Mouse (Mus musculus) intestine, embryonic 14.5 days (tissue): Measurements from ENCODE around the gene Upk3bl. TPM values are rescaled to one million over a fixed set of nuclear protein-coding genes. Genes with fewer than 3 reads are reported as not detected.

Experiments used
- ATAC-seq: fragments of 200-750 bp; cut with Nextera tagmentation; replicated peaks from 2 replicates; pipeline ENCODE4 v1.8.0; 2017; ENCODE audit warnings: low read depth, moderate number of reproducible peaks, moderate TSS enrichment, moderate library complexity; ENCODE audit not compliant: low FRiP score, low TSS enrichment
- DNase-seq: peaks from one replicate; pipeline ENCODE4 v3.0.0-alpha.2; 2018; ENCODE audit warnings: low spot score
- H3K27ac ChIP-seq: fragments of 300-500 bp; sonication (generic); 2 replicates; pipeline ENCODE4 v1.5.1; 2014; ENCODE audit warnings: low read depth, mild to moderate bottlenecking, control low read depth
- H3K27me3 ChIP-seq: fragments of 300-500 bp; sonication (generic); replicated peaks from 2 replicates; pipeline ENCODE4 v1.6.1; 2014; ENCODE audit warnings: low read length, control low read depth; ENCODE audit not compliant: control insufficient read depth, insufficient read depth
- H3K36me3 ChIP-seq: fragments of 300-500 bp; sonication (generic); 2 replicates; pipeline ENCODE4 v1.6.1; 2014; ENCODE audit warnings: low read length, control low read depth; ENCODE audit not compliant: control insufficient read depth, insufficient read depth
- H3K4me1 ChIP-seq: fragments of 300-500 bp; sonication (generic); replicated peaks from 2 replicates; pipeline ENCODE4 v1.6.1; 2014; ENCODE audit warnings: low read length, control low read depth, mixed read lengths; ENCODE audit not compliant: control insufficient read depth, insufficient read depth
- H3K4me2 ChIP-seq: fragments of 300-500 bp; sonication (generic); 2 replicates; pipeline ENCODE4 v1.6.1; 2014; ENCODE audit warnings: low read length
- H3K4me3 ChIP-seq: fragments of 300-500 bp; sonication (generic); 2 replicates; pipeline ENCODE4 v1.5.1; 2014; ENCODE audit warnings: low read depth, low read length, control low read depth, mixed read lengths
- H3K9ac ChIP-seq: fragments of 300-500 bp; sonication (generic); 2 replicates; pipeline ENCODE4 v1.6.1; 2014; ENCODE audit warnings: mild to moderate bottlenecking, low read length
- H3K9me3 ChIP-seq: fragments of 300-500 bp; sonication (generic); 2 replicates; pipeline ENCODE4 v1.6.1; 2016; ENCODE audit warnings: low read length, control low read depth; ENCODE audit not compliant: control insufficient read depth
- WGBS: fragments of 180-500 bp; shearing (Covaris S2); extraction: QIAGEN DNeasy Blood & Tissue Kit; methylation state at CpG from one replicate; pipeline ENCODE4 v1.1.7; 2014; 5-methylcytosine and 5-hydroxymethylcytosine counted together
- polyA plus RNA-seq: library from polyadenylated mRNA; unstranded; fragments of >200 nt; fragmentation: Nextera tagmentation; extraction: Ambion mirVana; gene quantifications from 2 replicates; pipeline ENCODE4 v1.2.1, GENCODE M21; 2014

Upk3bl gene
- polyA plus RNA-seq, 1 experiment from 2014 or later: 0.41 TPM

- ATAC-seq: 0 out of 2 replicates have a peak, but pooled peaks have one; percentile 29
- H3K9ac ChIP-seq: no peak overlapping the region
- no peak for DNase-seq
- H3K36me3 ChIP-seq: peaks cover 26% of the 10 kb centered on the region; the same call in 1 of the 2 replicates
- 21% methylated on average over 1 of the region's 1 CpGs for WGBS
- no peak overlapping the region for H3K4me2 ChIP-seq
- H3K9me3 ChIP-seq: no peaks in the 10 kb centered on the region
- no peaks in the 10 kb centered on the region for H3K27me3 ChIP-seq
- no peak overlapping the region for H3K27ac ChIP-seq
- no peak overlapping the region for H3K4me3 ChIP-seq
- no peaks in the 10 kb centered on the region for H3K4me1 ChIP-seq
These were observed 34.4 kb upstream of the Upk3bl start for GRCm38 (mm10) chr5:136019907-136020306.

- DNase-seq: no peak
- H3K27ac ChIP-seq: no peak overlapping the region
- 88% methylated on average over 3 of the region's 3 CpGs for WGBS
These were observed 28.6 kb upstream of the Upk3bl start for GRCm38 (mm10) chr5:136025712-136026111.

GRCm38 (mm10) chr5:136026859-136027258 is 27.4 kb upstream of the Upk3bl start:
- Histone ChIP-seq H3K9ac (no peak overlapping the region), H3K36me3 (peaks cover 60% of the 10 kb centered on the region), H3K9me3 (no peaks in the 10 kb centered on the region), H3K4me2 (no peak overlapping the region), H3K4me1 (no peaks in the 10 kb centered on the region), H3K27ac (no peak overlapping the region), H3K27me3 (no peaks in the 10 kb centered on the region), H3K4me3 (no peak overlapping the region)
- WGBS: 92% methylated on average over 9 of the region's 9 CpGs
- DNase-seq (no peak), ATAC-seq (no peak)

More at GRCm38 (mm10) chr5:136025712-136026111, 28.6 kb upstream of the Upk3bl start:
- Histone ChIP-seq H3K4me1 (no peaks in the 10 kb centered on the region), H3K36me3 (peaks cover 58% of the 10 kb centered on the region), H3K9ac (no peak overlapping the region), H3K9me3 (no peaks in the 10 kb centered on the region), H3K4me3 (no peak overlapping the region), H3K27me3 (no peaks in the 10 kb centered on the region), H3K4me2 (no peak overlapping the region)
- no peak for ATAC-seq

GRCm38 (mm10) chr5:136027612-136028311 is 26.5 kb upstream of the Upk3bl start:
- ATAC-seq (no peak), DNase-seq (no peak)
- no peak overlapping the region for H3K4me2 ChIP-seq
- no peaks in the 10 kb centered on the region for H3K9me3 ChIP-seq
- H3K27ac ChIP-seq: no peak overlapping the region
- no peaks in the 10 kb centered on the region for H3K4me1 ChIP-seq
- no peak overlapping the region for H3K9ac ChIP-seq
- 84% methylated on average over 11 of the region's 11 CpGs for WGBS
- H3K36me3 ChIP-seq: peaks cover 63% of the 10 kb centered on the region
- no peaks in the 10 kb centered on the region for H3K27me3 ChIP-seq
- H3K4me3 ChIP-seq: no peak overlapping the region

- DNase-seq (no peak), ATAC-seq (no peak)
- no peak overlapping the region for H3K4me3 ChIP-seq
- no peak overlapping the region for H3K9ac ChIP-seq
- peaks cover 22% of the 10 kb centered on the region for H3K36me3 ChIP-seq
- no peaks in the 10 kb centered on the region for H3K4me1 ChIP-seq
- H3K27ac ChIP-seq: no peak overlapping the region
- H3K4me2 ChIP-seq: no peak overlapping the region
- H3K9me3 ChIP-seq: no peaks in the 10 kb centered on the region
- 79% methylated on average over 4 of the region's 4 CpGs for WGBS
- no peaks in the 10 kb centered on the region for H3K27me3 ChIP-seq
These were observed 19.4 kb upstream of the Upk3bl start for GRCm38 (mm10) chr5:136034868-136035267.

GRCm38 (mm10) chr5:136035285-136035684 is 19.0 kb upstream of the Upk3bl start:
- no peak overlapping the region for H3K9ac ChIP-seq
- no peak for ATAC-seq
- H3K4me1 ChIP-seq: no peaks in the 10 kb centered on the region
- H3K27ac ChIP-seq: no peak overlapping the region
- H3K9me3 ChIP-seq: no peaks in the 10 kb centered on the region
- H3K4me3 ChIP-seq: no peak overlapping the region
- H3K27me3 ChIP-seq: no peaks in the 10 kb centered on the region
- peaks cover 18% of the 10 kb centered on the region for H3K36me3 ChIP-seq
- H3K4me2 ChIP-seq: no peak overlapping the region
- DNase-seq: no peak
- WGBS: 82% methylated on average over 1 of the region's 1 CpGs

GRCm38 (mm10) chr5:136036667-136037066 is 17.6 kb upstream of the Upk3bl start:
- no peak overlapping the region for H3K4me2 ChIP-seq

GRCm38 (mm10) chr5:136038258-136039214 is 15.8 kb upstream of the Upk3bl start, which contains the start of gene Upk3b:
Gene Upk3b, plus strand, starts transcription at chr5:136038496.
- no peak within 1 kb of the TSS for H3K4me2 ChIP-seq
- peak within 1 kb of the TSS; percentile 17; the same call in 1 of the 2 replicates for H3K27ac ChIP-seq
- ATAC-seq: peak; percentile 50

More at GRCm38 (mm10) chr5:136036667-136037066, 17.6 kb upstream of the Upk3bl start:
- ATAC-seq: no peak
- Histone ChIP-seq H3K36me3 (peaks cover 5% of the 10 kb centered on the region), H3K9ac (no peak overlapping the region), H3K9me3 (no peaks in the 10 kb centered on the region), H3K4me3 (no peak overlapping the region), H3K4me1 (no peaks in the 10 kb centered on the region), H3K27ac (no peak overlapping the region), H3K27me3 (no peaks in the 10 kb centered on the region)
- 92% methylated on average over 1 of the region's 1 CpGs for WGBS
- no peak for DNase-seq

More at GRCm38 (mm10) chr5:136038258-136039214, 15.8 kb upstream of the Upk3bl start, which contains the start of gene Upk3b:
- DNase-seq: peak; percentile 62
- H3K27me3 ChIP-seq: no peaks in the 10 kb centered on the region
- 0 out of 2 replicates have a peak within 1 kb of the TSS, but pooled peaks have one; percentile 7 for H3K4me3 ChIP-seq
- H3K9ac ChIP-seq: no peak within 1 kb of the TSS
- H3K9me3 ChIP-seq: no peaks in the 10 kb centered on the region
- WGBS: 53% methylated on average over 17 of the region's 17 CpGs
- H3K4me1 ChIP-seq: no peaks in the 10 kb centered on the region
- H3K36me3 ChIP-seq: no peaks in the 10 kb centered on the region
